Mouse (Mus musculus): Measurements from ENCODE around the gene Vash2. TPM values are rescaled to one million over a fixed set of nuclear protein-coding genes. Genes with fewer than 3 reads are reported as not detected.

Gene Vash2
- total RNA-seq, 1 experiment from 2014 or later: 0.48 TPM

- DNase-seq: no peak
Observed at GRCm38 (mm10) chr1:190976887-190977573, 2.1 kb downstream of the Vash2 start.

- no peak for DNase-seq
Observed at GRCm38 (mm10) chr1:190974833-190975232, 4.3 kb downstream of the Vash2 start.

GRCm38 (mm10) chr1:190974191-190974590, 4.9 kb downstream of the Vash2 start:
- no peak for DNase-seq

- DNase-seq: peak; percentile 19
Observed at GRCm38 (mm10) chr1:190972612-190973192, 6.4 kb downstream of the Vash2 start.

DNA sequence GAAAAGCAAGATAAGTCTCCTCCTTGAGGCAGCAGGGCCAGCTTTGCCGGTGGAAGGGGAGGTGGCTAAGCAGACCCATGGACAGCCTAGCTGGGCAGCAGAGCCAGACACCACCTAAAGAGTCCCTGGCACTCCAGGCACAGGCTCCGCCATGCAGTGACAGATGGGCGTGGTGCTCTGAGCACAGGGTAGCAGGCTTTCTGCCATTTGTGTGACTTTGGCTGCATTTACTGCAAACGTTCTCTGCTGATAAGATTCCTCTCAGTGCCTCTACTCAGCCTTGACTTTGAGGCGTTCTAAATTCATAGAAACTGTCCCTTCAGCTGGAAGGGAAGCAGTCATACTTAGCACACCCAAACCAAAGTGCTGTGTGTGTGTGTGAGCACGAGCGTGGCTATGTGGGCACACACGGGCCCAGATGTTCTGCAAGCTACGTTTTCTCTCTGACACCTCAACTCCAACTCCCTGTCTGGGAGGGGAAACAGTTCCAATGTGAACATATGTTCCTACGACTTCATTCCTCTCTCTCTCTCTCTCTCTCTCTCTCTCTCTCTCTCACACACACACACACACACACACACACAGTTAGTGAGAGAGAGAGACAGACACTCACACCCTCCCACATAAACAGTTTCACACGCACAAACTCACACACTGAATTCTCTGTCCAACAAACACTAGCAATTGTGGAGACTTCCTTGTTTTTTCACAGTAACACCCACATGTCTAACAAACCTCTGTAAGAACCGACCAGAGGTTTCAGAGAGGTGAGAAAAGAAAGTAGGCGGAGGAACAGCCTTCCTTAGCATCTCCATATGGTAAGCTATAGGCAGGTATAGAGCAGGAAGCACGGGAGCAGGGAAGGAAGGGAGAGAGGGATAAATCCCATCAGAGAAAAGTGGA, 7.1 kb downstream of the Vash2 start:
- no peak for DNase-seq

DNA sequence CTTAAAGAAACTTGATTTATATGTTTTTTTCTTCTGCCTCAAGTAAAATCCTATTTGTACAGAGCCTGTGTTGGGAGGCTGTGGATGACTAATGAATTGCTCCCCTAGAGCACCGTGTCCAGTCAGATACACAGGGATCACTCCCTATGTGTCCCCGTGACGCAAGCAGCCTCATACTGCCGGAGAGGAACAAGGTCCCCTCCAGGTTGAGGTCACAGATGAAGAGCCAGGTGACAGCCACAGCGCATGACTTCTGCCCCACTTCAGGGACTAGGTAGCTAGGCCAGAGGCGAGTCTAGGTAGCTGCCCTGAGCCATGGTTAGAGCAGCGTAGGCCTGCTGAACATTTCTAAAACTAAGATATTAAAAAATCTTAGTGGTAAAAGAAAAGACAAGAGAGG, 11.1 kb downstream of the Vash2 start:
- no peak for DNase-seq

GRCm38 (mm10) chr1:190964992-190965780, 13.9 kb downstream of the Vash2 start:
- peak; percentile 28 for DNase-seq

DNA sequence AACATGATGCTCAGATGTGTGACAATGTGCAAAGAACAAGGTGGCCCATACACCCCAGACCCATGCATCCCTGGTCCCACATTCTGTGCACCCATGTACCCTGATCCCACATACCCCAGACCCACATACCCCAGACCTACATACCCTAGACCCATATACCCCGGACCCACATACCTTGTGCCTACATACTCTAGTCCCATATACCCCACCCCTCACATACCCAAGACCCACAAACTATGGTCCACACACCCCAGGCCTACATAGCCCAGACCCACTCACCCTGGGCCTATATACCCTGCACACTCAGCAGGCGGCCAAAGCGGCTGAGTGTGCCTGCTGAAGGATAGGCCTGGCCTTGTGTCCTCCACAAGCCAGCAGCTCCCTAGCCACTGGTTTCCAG, 16.3 kb downstream of the Vash2 start:
- DNase-seq: no peak

- no peak for DNase-seq
Observed at GRCm38 (mm10) chr1:190958821-190959220, 20.3 kb downstream of the Vash2 start.

DNA sequence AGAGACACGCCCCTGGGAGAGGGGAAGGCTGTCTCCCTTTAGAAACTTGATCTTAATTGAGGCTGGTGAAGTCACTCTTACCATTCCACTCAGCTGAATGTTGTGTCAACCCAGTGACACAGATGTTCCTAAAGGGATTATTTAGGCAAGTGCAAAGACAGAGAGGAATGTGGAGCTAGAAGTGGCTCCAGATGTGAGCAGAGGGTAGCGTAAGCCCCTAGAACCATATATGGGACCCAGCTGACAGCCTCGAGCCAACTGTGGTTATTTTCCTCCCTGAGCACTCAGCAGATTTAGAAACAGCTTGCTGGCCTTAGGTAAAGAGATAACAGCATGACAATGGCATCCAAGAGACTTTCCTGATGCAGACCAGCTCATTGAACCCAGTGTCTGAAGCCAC, 26.1 kb downstream of the Vash2 start:
- no peak for DNase-seq

- DNase-seq: peak; percentile 22
Observed at GRCm38 (mm10) chr1:190951014-190951413, 28.1 kb downstream of the Vash2 start.

DNA sequence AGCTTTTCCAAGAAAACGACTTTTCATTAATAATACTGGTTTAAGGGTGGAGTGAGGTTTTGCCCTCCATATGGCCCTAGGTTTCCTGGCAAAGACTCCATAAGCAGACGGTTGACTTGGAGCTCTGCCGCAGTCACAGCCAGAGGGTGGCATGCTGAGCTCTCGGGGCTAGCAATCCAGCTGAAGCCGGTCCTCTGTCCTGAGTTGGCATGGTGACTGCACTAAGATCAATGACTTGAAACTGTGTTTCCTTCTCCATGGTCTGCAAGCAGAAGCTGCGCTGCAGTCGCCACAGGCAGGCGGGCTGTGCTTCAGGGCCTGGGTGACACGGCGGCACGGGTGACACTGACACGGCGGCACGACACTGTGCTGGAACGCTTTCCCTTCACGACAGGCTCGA, 30.2 kb downstream of the Vash2 start:
- no peak for DNase-seq

GRCm38 (mm10) chr1:190948439-190948838, 30.7 kb downstream of the Vash2 start:
- peak; percentile 78 for DNase-seq

GRCm38 (mm10) chr1:190947986-190948385, 31.1 kb downstream of the Vash2 start:
- DNase-seq: no peak

- DNase-seq: peak; percentile 79
Observed at GRCm38 (mm10) chr1:190944109-190944760, 34.9 kb downstream of the Vash2 start.

GRCm38 (mm10) chr1:190939803-190940202, 39.3 kb downstream of the Vash2 start:
- DNase-seq: no peak

GRCm38 (mm10) chr1:190930181-190930580, 48.9 kb downstream of the Vash2 start:
- no peak for DNase-seq

GRCm38 (mm10) chr1:190929010-190929695, 49.9 kb downstream of the Vash2 start:
- DNase-seq: peak; percentile 70

- DNase-seq: peak; percentile 99
Observed at GRCm38 (mm10) chr1:190928370-190929009, 50.6 kb downstream of the Vash2 start.

- peak; percentile 37 for DNase-seq
Observed at GRCm38 (mm10) chr1:190927751-190928369, 51.2 kb downstream of the Vash2 start.

All from adrenal gland, postnatal 14 days (tissue).